Mouse (Mus musculus): Measurements from ENCODE around the gene Fam178b. TPM values are rescaled to one million over a fixed set of nuclear protein-coding genes. Genes with fewer than 3 reads are reported as not detected.

Gene Fam178b
- total RNA-seq, 2 experiments from 2014 or later = 0.53 TPM; not detected in 1

DNA sequence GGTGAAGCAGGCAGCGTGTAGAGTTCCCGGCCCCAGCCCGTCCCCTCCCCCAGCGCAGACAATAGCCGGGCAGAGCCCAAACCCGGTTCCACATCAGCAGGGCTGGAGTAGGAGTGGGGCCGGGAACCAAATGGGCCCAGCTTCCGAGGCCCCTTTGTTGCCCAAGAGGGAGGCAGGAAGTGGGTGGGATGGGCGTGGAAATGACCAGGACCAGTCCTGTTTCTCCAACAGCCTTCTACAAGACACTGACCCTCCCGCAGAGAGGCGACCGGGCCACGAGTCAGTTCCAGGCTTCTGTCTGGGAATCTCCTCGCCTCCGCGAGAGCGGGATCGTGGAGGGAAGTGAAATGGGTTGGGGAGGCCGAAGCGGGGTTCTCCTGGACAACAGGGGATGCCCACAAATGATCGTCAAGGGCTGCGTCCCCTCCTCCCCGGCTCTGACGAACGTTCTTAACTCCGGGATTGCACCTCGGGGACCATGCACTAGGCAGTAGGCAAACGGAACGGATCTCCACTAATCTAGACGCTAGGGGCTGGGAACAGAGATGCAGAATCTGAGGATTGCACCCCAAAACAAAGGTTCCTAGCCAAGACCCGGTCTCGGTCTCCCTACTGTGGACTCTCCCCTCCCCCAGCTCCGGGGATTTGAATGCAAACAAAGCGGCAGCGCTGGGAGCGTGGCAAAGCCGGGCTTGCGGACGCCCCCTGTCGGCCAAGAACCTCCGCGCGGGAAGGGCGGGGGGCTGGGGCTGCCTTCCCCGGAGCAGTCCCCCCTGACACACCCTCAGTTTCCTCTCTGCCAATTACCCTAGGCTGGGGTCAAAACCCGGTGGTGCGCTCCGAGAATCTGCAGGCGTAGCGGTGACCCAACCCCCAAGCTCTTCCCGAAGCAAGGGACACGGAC, 126.2 kb downstream of the Fam178b start:
- intact Hi-C loops (cut with DNase I) = no loop called here
- DNase-seq (ENCODE audit: low spot score in 2 of 2) = peak; percentile 94

DNA sequence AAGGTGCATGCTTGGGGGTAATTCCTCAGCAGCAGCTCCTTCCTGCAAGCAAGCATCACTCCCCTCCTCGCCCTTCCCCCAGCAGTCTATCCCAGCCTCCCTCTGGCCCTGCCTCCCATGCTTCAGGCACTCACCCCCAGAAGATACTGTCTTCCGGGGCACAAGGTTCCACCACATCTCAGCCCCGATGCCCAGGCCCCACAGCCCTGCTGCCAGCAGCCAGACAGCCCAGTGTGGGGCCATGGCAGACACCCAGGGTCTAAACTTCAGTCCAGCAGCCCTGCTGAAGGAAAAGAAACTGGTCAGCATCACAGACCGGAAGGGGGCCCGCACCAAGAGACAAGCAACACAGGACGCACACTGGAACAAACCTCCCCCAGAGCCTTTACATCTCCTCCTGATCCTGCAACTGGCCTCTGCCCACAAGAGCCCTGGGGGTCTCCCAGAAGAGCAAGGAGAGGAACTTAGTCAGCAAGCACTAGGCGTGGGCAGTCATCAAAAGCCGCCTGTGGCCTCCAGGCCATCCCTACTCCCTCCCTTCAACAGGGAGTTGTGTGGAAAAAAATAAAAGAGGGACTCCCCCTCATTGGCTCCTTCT, 127.1 kb downstream of the Fam178b start:
- intact Hi-C loops (cut with DNase I) = no loop called here
- no peak for DNase-seq (ENCODE audit: low spot score in 2 of 2)

DNA sequence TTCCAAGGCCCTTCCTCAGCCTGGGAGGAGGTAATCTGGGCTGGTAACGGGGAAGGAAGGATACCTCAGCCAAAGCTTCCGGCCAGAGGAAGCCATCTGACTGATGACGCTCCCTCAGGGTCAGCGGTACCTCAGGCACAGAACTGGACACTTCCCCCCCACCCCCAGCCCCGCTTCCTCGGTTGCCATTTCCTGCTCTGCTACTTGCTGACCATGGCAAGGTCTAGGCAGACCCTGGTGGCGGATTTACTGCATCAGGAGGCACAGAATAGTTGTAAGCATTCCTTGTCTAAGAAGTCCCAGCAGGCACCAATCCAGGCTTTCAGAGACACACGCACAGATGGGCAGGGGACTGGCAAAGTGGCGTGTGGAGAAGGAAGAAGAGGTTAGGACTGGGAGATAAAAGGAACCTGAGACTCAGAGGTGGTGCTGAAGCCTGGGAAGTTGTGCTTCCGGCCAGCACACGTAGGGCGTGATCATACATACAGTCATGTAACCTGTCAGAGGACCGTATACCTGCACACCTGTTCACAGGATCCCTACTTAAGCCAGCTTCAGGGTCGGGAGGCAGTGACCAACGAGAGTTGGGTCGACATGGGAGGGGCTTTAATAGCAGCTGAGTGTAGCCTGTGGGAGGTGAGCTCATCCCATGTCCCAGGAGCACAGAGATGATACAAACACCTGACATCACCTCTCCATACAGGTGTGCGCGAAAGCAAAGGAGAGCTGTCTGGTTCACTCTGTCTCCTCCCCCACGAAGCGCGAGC, 128.2 kb downstream of the Fam178b start:
- DNase-seq (ENCODE audit: low spot score in 2 of 2) = no peak
- intact Hi-C loops (cut with DNase I) = no loop called here

DNA sequence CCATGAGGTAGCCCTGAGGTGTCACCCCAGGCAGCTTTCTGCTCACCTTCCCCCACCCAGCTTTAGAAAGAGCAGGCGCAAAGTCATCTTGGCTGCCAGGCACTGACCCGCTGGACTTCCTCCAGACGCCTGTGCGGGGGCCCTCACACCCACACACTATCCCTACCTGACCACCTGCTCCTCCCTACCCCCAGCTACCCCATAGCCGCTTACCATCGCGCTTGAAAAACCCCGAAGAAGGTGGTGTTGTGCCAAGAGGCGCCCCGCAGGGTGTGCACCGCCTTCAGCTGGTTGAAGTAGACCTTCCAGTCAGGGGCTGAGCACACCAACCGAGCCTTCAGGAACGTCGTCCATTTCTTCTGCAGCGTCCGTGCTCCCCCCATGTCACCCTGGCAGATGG, 130.5 kb downstream of the Fam178b start:
- intact Hi-C loops (cut with DNase I) = no loop called here
- DNase-seq (ENCODE audit: low spot score in 2 of 2) = no peak

DNA sequence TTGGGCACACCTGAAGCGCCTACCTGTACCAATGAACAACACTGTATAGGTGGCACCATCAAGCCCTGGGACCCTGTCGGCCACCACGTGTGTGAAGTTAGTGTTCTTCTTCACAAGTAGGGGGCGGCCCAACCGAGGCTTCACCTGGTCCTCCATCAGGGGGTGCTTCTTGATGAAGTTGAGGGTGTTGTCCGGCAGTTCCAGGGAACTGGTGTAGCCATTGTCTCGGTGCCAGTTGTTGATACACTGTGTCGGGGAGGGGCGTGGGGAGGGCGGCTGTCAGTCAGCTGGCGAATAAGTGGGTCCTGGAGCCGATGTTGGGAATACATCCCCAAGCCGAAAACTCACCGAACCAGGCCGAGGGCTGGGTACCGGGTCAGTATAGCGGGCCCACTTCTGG, 131.1 kb downstream of the Fam178b start:
- intact Hi-C loops (cut with DNase I) = no loop called here
- no peak for DNase-seq (ENCODE audit: low spot score in 2 of 2)

DNA sequence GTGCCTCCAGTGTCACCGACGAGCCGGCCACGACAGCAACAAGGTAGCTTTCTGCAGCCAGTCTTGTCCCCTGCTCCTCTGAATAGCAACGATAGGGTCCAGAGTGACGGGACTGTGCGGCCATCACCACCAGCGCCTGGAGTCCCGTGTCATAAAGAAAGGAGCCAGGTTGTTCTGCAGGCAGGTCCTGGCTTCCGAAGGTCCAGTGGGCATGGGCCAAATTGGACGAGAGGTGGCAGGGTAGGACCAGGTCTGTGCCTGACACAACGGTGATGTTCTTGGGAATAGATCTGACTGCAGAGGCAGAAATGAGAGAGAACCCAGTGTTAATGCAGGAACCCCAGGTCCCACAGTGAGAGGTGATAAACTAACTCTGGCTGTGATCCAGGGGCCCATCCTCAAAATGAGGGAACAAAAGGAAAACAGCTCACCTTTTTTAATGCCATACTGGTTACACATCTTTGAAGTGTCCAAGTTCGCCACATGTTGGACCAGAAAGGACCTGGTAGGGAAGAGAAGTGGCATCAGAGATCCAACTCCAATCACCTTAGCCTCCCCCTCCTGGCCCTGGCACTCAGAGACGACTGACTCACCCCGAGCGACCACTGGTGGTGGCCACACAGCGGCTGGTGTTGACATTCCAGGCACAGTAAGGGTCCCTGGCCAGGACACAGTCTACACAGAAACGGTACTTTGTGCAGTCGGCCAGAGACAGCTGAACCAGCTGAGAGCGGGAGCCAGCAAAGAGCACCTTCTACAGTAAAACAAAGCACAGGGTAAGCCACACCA, 132.7 kb downstream of the Fam178b start:
- DNase-seq (ENCODE audit: low spot score in 2 of 2) = no peak
- intact Hi-C loops (cut with DNase I) = no loop called here

DNA sequence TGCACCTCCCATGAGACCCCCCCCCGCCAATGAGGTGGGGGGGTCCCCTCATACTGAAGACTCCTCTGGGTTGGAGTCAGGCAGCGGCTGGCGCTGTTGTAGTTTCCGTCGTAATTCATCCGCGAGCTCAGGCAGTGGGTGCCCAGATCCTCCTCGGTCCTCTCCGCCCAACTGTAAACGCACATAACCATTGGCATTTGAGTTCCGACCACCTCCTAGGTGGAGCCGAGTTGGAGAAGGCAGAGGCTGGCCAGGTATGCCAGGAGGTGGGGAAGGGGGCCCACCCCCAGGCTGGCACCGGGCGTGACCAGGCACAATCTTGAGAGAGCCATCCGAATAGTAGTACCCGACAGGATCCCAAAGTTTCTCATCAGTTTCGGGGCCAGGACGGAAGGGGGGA, 133.5 kb downstream of the Fam178b start:
- no peak for DNase-seq (ENCODE audit: low spot score in 2 of 2)
- intact Hi-C loops (cut with DNase I) = loop anchor here (5.0 kb wide), 1 partner anchor 88 kb away; no protein-coding TSS in a partner anchor

DNA sequence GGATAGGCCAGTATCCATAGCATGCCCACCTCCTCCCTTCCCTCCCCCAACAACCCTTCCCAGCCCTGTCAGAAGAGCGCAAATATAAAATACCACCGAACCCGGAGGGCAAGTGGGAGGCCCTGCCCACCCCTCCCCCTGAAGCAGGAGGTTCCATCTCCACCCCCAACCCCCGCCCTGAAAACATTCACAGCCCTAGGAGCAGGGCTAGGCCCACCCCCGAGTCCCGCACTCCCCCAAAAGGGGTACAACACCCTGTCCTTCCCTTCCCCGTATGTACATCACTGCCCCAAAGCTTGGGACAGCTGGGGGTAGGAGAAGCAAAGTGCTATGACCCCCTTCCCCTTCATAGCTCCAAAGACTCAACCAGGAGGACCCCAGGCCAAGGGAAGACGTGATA, 134.2 kb downstream of the Fam178b start:
- DNase-seq (ENCODE audit: low spot score in 2 of 2) = no peak
- intact Hi-C loops (cut with DNase I) = loop anchor here (5.0 kb wide), 1 partner anchor 89 kb away; no protein-coding TSS in a partner anchor

DNA sequence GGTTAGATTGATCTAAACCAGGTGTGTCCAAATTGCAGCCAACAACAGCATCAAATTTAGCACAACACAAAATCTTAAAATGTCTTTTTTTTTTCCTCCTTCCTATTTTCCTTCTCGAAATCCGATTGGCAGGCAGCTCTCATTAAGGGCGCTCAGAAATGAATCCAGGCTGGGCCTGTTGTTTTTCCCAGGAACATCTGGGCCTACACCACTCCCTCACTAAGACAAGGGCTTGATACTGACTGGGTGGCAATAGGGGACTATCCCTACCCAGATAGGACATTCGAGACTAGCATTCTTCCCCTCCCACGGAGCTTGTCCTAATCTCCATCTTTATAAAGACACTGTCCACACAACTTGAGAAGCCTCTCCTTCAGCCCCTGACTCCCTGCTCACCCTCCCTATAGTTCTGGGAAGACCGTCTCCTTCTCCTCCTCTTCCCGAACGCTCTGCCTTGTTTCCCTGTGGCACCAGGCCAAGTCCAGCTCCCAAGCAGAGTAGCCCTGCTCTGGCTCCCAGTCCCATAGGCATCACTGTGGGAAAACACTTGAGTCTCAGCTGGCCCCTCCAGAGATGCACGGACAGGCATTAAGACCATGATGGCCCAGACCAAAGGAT, 134.9 kb downstream of the Fam178b start:
- peak in 1 of 2 experiments; percentile 45 for DNase-seq (ENCODE audit: low spot score in 2 of 2)

DNA sequence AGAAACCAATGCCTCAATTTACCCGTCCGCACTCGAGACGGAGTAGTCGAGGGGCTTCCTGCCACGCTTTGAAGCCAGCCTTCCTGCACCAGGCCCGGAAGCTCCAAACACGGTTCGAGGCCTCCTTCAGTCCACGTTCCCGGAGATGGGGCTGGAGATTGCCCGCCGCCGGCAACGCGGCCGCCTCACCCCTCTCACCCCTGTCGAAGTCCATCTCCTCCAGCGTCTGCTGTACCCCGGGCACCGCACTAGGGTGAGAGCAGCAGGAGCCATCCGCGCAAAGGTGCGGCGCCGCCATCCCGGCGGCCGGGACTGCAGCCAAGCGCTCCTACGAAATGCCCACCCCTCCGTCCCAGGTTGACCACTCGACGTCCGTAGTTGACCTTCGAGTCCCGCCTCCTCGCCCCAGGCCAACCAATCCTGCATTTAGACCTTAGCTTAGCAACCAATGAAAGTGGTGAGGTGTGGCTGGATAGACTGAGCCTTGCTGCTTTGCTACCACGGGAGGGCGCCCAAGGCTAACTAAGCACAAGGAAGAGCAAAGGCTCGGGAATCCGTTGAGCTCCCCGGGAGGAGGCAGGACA, 136.0 kb downstream of the Fam178b start, which contains the start of gene Ankrd39:
TSS of gene Ankrd39 (minus strand) at position 558 of the 584 bp plus-strand sequence.
- DNase-seq (ENCODE audit: low spot score in 2 of 2) = peak; percentile 98 to 99
- intact Hi-C loops (cut with DNase I) = loop anchor here (2.0 to 5.0 kb wide), 2 partner anchors 90 to 138 kb away; no protein-coding TSS in a partner anchor

More for the DNA sequence above, 134.9 kb downstream of the Fam178b start:
- intact Hi-C loops (cut with DNase I) = loop anchor here (2.0 to 5.0 kb wide), 2 partner anchors 89 to 137 kb away; no protein-coding TSS in a partner anchor

DNA sequence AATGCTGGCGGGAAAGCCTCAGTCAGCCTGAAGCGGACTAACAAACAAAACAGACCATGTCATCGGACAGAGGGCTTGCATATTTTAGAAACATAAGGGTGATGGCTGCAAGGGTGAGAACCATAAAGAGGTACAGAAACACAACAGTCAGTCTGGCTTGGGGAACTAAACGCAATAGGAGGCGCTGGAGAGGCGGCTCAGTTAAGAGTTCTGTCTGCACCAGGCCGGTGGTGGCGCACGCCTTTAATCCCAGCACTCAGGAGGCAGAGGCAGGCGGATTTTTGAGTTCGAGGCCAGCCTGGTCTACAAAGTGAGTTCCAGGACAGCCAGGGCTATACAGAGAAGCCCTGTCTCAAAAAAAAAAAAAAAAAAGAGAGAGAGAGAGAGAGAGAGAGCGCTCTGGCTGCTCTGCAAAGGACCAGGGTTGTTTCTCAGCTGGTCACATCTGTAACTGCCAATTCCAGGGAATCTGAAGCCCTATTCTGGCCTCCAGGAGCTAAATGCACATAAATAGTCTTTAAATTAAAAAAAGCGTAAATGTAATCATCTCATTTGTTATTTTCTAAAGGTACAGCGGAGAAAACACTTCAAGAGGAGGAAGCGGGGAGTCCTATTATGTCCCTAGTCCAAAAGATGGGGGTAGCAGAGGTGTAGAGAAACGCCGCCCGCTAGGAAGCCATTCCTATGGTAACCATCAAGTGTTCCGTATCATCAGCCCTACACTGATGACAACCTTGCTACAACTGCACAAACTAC, 137.0 kb downstream of the Fam178b start:
- DNase-seq (ENCODE audit: low spot score in 2 of 2) = peak in 1 of 2 experiments; percentile 44
- intact Hi-C loops (cut with DNase I) = loop anchor here (2.0 to 5.0 kb wide), 2 partner anchors 91 to 139 kb away; no protein-coding TSS in a partner anchor

DNA sequence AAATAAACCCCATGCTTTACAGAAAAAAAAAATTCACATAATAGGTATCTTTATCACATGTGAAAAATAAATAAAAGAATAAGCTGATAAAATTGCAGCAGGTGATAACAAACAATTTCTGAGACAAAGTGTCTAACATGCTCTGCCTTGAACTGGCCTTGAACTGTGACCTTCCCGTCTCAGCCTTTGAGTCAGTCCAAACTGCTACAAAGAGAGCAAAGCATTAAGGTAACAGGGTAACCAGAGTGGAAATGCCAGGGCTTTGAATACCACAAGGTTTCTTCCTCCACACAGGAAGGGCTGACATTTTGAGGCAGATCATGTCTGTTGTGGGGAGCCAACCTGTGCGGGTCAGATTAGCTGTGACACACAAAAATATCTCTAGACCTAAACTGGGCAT, 137.6 kb downstream of the Fam178b start:
- intact Hi-C loops (cut with DNase I) = loop anchor here (5.0 kb wide), 1 partner anchor 92 kb away; no protein-coding TSS in a partner anchor

DNA sequence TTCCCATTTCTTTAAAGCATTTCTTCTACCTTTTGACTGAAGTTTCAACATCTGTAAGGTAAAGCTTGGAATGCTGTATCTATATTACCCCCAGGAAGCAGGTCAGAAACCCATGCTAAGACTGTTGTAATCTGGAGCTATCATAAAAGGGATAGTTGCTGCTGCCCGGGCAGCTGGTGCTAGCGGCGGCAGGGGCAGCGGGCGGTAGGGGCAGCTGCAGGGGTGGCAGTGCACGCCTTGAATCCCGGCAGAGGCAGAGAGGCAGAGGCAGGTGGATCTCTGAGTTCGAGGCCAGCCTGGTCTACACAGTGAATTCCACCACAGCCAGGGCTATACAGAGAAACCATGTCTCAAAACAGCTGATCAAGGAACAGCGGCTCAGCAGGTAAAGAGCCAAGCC, 140.1 kb downstream of the Fam178b start:
- intact Hi-C loops (cut with DNase I) = no loop called here
- no peak for DNase-seq (ENCODE audit: low spot score in 2 of 2)

More for the DNA sequence above, 137.6 kb downstream of the Fam178b start:
- no peak for DNase-seq (ENCODE audit: low spot score in 2 of 2)

DNA sequence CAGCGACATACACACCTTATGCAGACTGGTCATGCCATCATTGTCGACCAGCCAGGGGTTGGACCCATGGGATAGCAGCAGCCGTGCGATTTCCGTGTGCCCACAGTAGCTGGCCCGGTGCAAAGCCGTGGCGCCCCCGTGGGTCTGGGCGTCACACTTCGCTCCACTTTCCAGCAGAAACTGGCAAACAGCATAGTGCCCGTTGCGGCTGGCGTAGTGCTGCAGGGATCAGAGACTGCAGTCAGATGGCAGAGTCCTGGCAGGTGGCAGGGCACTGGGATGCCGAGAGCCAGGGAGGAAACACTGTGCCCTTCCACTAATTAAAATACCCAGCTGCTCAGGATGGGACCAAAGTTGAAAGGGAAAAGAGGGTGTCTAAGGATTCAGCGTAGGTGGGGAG, 141.1 kb downstream of the Fam178b start:
- no peak for DNase-seq (ENCODE audit: low spot score in 2 of 2)
- intact Hi-C loops (cut with DNase I) = no loop called here

DNA sequence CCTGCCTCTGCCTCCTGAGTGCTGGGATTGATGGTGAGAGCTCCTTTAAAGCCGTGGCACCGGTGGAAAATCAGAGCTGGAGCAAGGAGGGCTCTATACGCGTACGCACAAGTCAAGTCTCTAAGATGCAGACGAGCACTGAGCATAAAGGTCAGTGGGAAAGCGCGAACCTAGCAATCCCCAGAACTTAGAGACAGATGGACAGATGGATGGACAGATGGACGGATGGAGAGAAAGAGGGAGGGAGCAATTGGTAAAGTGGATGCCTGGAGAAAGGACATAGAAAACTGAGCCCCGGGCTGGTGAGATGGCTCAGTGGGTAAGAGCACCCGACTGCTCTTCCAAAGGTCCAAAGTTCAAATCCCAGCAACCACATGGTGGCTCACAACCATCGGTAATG, 142.2 kb downstream of the Fam178b start:
- intact Hi-C loops (cut with DNase I) = no loop called here
- no peak for DNase-seq (ENCODE audit: low spot score in 2 of 2)

DNA sequence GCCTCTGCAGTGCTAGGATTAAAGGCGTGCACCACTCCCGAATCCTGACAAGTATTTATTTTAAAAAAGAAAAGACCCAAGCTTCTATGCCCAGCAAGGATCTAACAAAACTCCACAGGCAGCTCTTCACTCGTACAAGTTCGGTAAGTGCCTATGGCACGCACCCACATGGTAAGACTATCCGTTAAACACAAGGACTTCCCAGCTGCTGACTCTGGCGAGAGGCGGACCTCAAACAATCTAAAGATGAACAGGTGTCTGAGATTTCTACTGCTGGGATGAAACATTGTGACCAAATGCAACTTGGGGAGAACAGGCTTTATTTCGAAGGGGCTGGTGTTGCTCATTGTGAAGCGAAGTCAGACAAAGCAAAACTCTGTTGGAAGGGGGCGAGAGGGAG, 142.9 kb downstream of the Fam178b start:
- intact Hi-C loops (cut with DNase I) = no loop called here
- DNase-seq (ENCODE audit: low spot score in 2 of 2) = no peak

DNA sequence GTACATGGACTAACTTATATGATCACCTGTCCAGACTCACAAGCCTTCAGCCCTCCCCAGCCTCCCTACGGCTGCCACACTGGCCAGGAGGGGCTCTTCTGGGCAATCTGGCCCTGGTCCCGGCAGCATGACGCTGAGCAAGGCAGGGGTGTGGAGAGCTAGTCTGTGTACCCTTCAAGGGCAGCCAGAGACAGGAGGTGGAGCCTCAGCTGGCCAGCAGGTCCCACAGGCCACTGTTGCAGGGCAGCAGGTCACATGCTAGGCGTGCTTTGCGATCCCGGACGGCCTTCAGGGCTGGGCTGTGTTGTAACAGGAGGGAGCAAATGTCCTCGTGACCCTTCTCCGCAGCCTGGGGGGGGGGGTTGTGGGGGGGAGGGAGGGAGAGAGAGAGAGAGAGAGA, 143.8 kb downstream of the Fam178b start, which contains the start of gene Gm42417:
TSS of gene Gm42417 (minus strand) at position 244 of the 400 bp plus-strand sequence.
- intact Hi-C loops (cut with DNase I) = no loop called here
- DNase-seq (ENCODE audit: low spot score in 2 of 2) = no peak
